Mouse (Mus musculus): ENCODE results near the gene Nrros. TPM values are rescaled to one million over a fixed set of nuclear protein-coding genes. Genes with fewer than 3 reads are reported as not detected.
A peak's percentile ranks its signal among the peaks of the same experiment; 100 is the strongest.

Nrros gene
- total and polyA plus RNA-seq, 3 experiments, result 94.5 to 104 (median 101) TPM

DNA sequence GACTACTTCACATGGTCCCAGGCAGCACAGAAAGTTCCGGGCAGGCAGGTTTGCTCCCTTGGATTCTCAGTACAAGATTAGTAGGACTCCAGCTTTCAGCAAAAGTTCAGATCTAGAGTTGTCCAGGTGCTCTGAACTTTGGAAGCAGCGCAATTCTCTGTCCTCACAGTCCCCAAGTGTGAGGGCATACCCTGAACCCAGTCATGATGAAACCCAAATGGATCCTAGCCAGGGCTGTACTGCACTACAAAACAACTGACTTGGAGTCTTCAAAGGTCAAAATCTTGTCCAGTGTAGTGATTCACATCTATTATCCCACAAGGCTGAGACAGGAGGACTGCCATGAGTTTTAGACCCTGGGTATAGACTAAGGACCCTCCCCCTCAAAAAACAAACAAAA lies 8.0 kb downstream of the Nrros start:
- H3K36me3 ChIP-seq (replicated peaks), result peaks cover 76% of the 10 kb centered on the region
- H3K4me1 ChIP-seq (ENCODE audit: insufficient read depth, low read depth, low read length), result peaks cover 49% of the 10 kb centered on the region

DNA sequence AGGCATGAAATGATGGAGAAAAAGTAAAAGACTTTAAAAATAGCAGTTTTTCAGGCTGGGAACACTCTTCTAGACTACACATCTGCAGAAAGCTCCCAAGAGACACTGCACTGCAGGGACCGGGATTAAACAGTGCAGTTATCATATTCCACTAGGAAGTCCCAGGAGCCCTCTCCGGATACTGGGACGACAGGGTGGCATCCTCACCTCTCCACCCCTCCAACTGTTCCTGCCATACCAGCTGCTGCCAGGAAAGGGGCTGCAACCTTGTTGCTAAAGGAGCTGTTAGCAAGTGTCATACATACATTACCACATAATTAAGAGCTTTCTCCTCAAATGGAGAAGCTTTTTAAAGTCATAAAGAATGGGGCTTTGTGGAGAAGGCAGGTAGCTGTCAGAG lies 8.7 kb downstream of the Nrros start:
- peaks cover 70% of the 10 kb centered on the region for H3K36me3 ChIP-seq (replicated peaks)
- ATAC-seq (ENCODE audit: extremely low read depth, insufficient number of reproducible peaks, low FRiP score, poor library complexity, severe bottlenecking) (no peak), DNase-seq (ENCODE audit: low spot score) (no peak)
- no peaks in the 10 kb centered on the region for H3K27me3 ChIP-seq (ENCODE audit: insufficient read depth, low read length)
- H3K4me1 ChIP-seq (ENCODE audit: insufficient read depth, low read depth, low read length), result peaks cover 44% of the 10 kb centered on the region
- peaks cover 4% of the 10 kb centered on the region for H3K9me3 ChIP-seq (replicated peaks)
- no peak overlapping the region for H3K4me3 ChIP-seq (ENCODE audit: low read depth, low read length)
- TF ChIP-seq GATA1 (IDR thresholded peaks at IDR 0.05; ENCODE audit: borderline replicate concordance, low read length) (no peak), CTCF (IDR thresholded peaks at IDR 0.05; ENCODE audit: low read depth, low read length) (no peak), POLR2AphosphoS5 (IDR thresholded peaks at IDR 0.05; ENCODE audit: insufficient replicate concordance, low read depth, low read length) (no peak), GATA2 (IDR thresholded peaks at IDR 0.05; ENCODE audit: borderline replicate concordance, low read depth, low read length) (no peak), TAL1 (conservative IDR thresholded peaks at IDR 0.05; ENCODE audit: low read depth, low read length) (no peak)

More for the DNA sequence above, 8.0 kb downstream of the Nrros start:
- Histone ChIP-seq H3K4me3 (ENCODE audit: low read depth, low read length) (no peak overlapping the region), H3K9me3 (replicated peaks) (peaks cover 4% of the 10 kb centered on the region), H3K27me3 (ENCODE audit: insufficient read depth, low read length) (no peaks in the 10 kb centered on the region)
- TF ChIP-seq POLR2AphosphoS5 (IDR thresholded peaks at IDR 0.05; ENCODE audit: insufficient replicate concordance, low read depth, low read length) (no peak), CTCF (IDR thresholded peaks at IDR 0.05; ENCODE audit: low read depth, low read length) (no peak), TAL1 (conservative IDR thresholded peaks at IDR 0.05; ENCODE audit: low read depth, low read length) (no peak), GATA2 (IDR thresholded peaks at IDR 0.05; ENCODE audit: borderline replicate concordance, low read depth, low read length) (no peak), GATA1 (IDR thresholded peaks at IDR 0.05; ENCODE audit: borderline replicate concordance, low read length) (no peak)
- DNase-seq (ENCODE audit: low spot score) (no peak), ATAC-seq (ENCODE audit: extremely low read depth, insufficient number of reproducible peaks, low FRiP score, poor library complexity, severe bottlenecking) (no peak)

- Histone ChIP-seq H3K27me3 (ENCODE audit: insufficient read depth, low read length) (no peaks in the 10 kb centered on the region), H3K4me1 (ENCODE audit: insufficient read depth, low read depth, low read length) (peaks cover 28% of the 10 kb centered on the region), H3K4me3 (ENCODE audit: low read depth, low read length) (no peak overlapping the region), H3K36me3 (replicated peaks) (peaks cover 53% of the 10 kb centered on the region), H3K9me3 (replicated peaks) (peaks cover 4% of the 10 kb centered on the region)
- no peak for DNase-seq (ENCODE audit: low spot score)
- no peak for ATAC-seq (ENCODE audit: extremely low read depth, insufficient number of reproducible peaks, low FRiP score, poor library complexity, severe bottlenecking)
- TF ChIP-seq GATA1 (IDR thresholded peaks at IDR 0.05; ENCODE audit: borderline replicate concordance, low read length), result no peak
- TF ChIP-seq TAL1 (conservative IDR thresholded peaks at IDR 0.05; ENCODE audit: low read depth, low read length), result no peak
- TF ChIP-seq POLR2AphosphoS5 (IDR thresholded peaks at IDR 0.05; ENCODE audit: insufficient replicate concordance, low read depth, low read length), result no peak
- TF ChIP-seq CTCF (IDR thresholded peaks at IDR 0.05; ENCODE audit: low read depth, low read length), result no peak
- no peak for TF ChIP-seq GATA2 (IDR thresholded peaks at IDR 0.05; ENCODE audit: borderline replicate concordance, low read depth, low read length)
These were observed 11.0 kb downstream of the Nrros start for GRCm38 (mm10) chr16:32154437-32154836.

DNA sequence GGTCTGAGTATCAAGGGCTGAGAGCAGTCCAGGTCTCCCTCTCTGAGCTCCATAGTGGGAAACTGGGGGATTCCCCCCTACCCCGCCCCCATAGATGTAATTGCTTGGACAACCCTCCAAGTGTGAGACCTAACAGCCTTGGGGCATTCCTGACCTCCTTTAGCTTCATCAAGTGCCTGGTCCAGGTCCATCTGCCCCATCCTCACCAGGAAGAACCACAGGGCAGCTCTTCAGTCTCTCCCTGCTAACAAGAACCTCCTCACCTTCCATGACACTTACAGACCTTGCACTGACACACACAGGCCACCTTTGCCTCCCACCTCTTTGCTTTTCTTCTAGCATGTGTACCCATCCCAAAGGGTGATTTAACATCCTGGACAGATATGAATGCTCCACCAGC lies 11.4 kb downstream of the Nrros start:
- ATAC-seq (ENCODE audit: extremely low read depth, insufficient number of reproducible peaks, low FRiP score, poor library complexity, severe bottlenecking), result no peak
- Histone ChIP-seq H3K27me3 (ENCODE audit: insufficient read depth, low read length) (no peaks in the 10 kb centered on the region), H3K4me3 (ENCODE audit: low read depth, low read length) (no peak overlapping the region), H3K36me3 (replicated peaks) (peaks cover 48% of the 10 kb centered on the region), H3K9me3 (replicated peaks) (peaks cover 4% of the 10 kb centered on the region), H3K4me1 (ENCODE audit: insufficient read depth, low read depth, low read length) (peaks cover 23% of the 10 kb centered on the region)
- no peak for DNase-seq (ENCODE audit: low spot score)
- no peak for TF ChIP-seq GATA2 (IDR thresholded peaks at IDR 0.05; ENCODE audit: borderline replicate concordance, low read depth, low read length)
- no peak for TF ChIP-seq TAL1 (conservative IDR thresholded peaks at IDR 0.05; ENCODE audit: low read depth, low read length)
- no peak for TF ChIP-seq CTCF (IDR thresholded peaks at IDR 0.05; ENCODE audit: low read depth, low read length)
- TF ChIP-seq GATA1 (IDR thresholded peaks at IDR 0.05; ENCODE audit: borderline replicate concordance, low read length), result no peak
- no peak for TF ChIP-seq POLR2AphosphoS5 (IDR thresholded peaks at IDR 0.05; ENCODE audit: insufficient replicate concordance, low read depth, low read length)

DNA sequence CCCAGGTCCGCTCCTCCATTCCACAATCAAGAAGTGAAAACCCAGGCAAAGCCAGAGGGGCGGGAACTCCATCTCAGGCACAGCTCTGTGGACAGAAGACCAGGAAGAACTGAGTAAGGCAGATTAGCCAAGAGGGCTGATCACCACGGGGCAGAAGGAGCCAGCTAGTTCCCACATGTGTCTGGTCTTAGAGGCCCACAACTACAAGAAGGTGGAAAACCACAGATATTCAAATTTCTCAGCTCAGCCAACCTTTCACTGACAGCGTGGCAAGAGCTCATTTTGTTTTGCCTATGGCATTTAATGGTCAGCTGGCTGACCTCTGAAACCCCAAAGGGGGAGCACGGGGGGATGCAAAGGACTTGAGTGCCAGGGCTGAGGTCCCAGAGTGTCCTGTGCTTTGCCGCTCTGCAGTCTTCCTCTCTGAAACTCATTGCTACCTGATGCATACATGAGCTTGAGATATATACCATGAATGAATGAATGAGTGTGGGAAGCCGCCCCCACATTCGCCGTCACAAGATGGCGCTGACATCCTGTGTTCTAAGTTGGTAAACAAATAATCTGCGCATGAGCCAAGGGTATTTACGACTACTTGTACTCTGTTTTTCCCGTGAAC lies 17.7 kb downstream of the Nrros start:
- Histone ChIP-seq H3K4me1 (ENCODE audit: insufficient read depth, low read depth, low read length) (peaks cover 7% of the 10 kb centered on the region), H3K36me3 (replicated peaks) (peaks cover 53% of the 10 kb centered on the region), H3K4me3 (ENCODE audit: low read depth, low read length) (peak overlapping the region; percentile 54; the same call in 1 of the 2 replicates), H3K9me3 (replicated peaks) (peaks cover 38% of the 10 kb centered on the region), H3K27me3 (ENCODE audit: insufficient read depth, low read length) (peaks cover 4% of the 10 kb centered on the region; the same call in 1 of the 2 replicates)
- DNase-seq (ENCODE audit: low spot score) (no peak), ATAC-seq (ENCODE audit: extremely low read depth, insufficient number of reproducible peaks, low FRiP score, poor library complexity, severe bottlenecking) (no peak)
- no peak for TF ChIP-seq TAL1 (conservative IDR thresholded peaks at IDR 0.05; ENCODE audit: low read depth, low read length)
- TF ChIP-seq CTCF (IDR thresholded peaks at IDR 0.05; ENCODE audit: low read depth, low read length), result no peak
- TF ChIP-seq GATA2 (IDR thresholded peaks at IDR 0.05; ENCODE audit: borderline replicate concordance, low read depth, low read length), result no peak
- no peak for TF ChIP-seq POLR2AphosphoS5 (IDR thresholded peaks at IDR 0.05; ENCODE audit: insufficient replicate concordance, low read depth, low read length)
- TF ChIP-seq GATA1 (IDR thresholded peaks at IDR 0.05; ENCODE audit: borderline replicate concordance, low read length), result no peak

DNA sequence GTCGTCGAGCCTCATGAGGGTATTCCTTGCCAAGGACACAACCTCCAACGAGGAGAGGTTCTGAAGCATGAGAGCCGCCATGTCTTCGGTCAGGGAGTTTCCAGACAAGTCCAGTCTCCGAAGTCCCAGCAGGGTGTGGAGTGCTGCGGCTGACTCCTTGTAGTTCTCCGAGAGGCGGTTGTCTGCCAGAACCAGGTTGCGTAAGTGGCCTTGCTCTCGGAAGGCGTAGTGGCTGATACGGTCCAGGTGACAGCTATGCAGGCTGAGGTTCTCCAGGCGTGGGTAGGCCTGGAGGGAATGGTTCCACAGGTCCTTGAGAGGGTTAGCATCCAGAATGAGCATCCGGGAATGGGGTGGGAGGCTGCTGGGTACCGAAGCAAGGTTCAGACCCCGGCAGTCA lies 20.8 kb downstream of the Nrros start:
- peaks cover 11% of the 10 kb centered on the region for H3K27me3 ChIP-seq (ENCODE audit: insufficient read depth, low read length)
- no peak for ATAC-seq (ENCODE audit: extremely low read depth, insufficient number of reproducible peaks, low FRiP score, poor library complexity, severe bottlenecking)
- H3K36me3 ChIP-seq (replicated peaks), result peaks cover 65% of the 10 kb centered on the region
- DNase-seq (ENCODE audit: low spot score), result no peak
- TF ChIP-seq GATA1 (IDR thresholded peaks at IDR 0.05; ENCODE audit: borderline replicate concordance, low read length) (no peak), CTCF (IDR thresholded peaks at IDR 0.05; ENCODE audit: low read depth, low read length) (no peak), POLR2AphosphoS5 (IDR thresholded peaks at IDR 0.05; ENCODE audit: insufficient replicate concordance, low read depth, low read length) (0 out of 2 replicates have a peak, but pooled peaks have one; percentile 40), TAL1 (conservative IDR thresholded peaks at IDR 0.05; ENCODE audit: low read depth, low read length) (no peak), GATA2 (IDR thresholded peaks at IDR 0.05; ENCODE audit: borderline replicate concordance, low read depth, low read length) (no peak)
- H3K4me1 ChIP-seq (ENCODE audit: insufficient read depth, low read depth, low read length), result peaks cover 11% of the 10 kb centered on the region
- H3K4me3 ChIP-seq (ENCODE audit: low read depth, low read length), result no peak overlapping the region
- H3K9me3 ChIP-seq (replicated peaks), result peaks cover 46% of the 10 kb centered on the region
